Mouse (Mus musculus) heart, postnatal 0 days (tissue): ENCODE results near the gene Caml. TPM values are rescaled to one million over a fixed set of nuclear protein-coding genes. Genes with fewer than 3 reads are reported as not detected.

Experiments
- ATAC-seq: fragments of 200-750 bp; cut with Nextera tagmentation; 2 replicates; pipeline ENCODE4 v1.8.0; 2017; ENCODE audit warnings: low read depth, moderate number of reproducible peaks, moderate library complexity; ENCODE audit not compliant: insufficient read depth
- DNase-seq: peaks from one replicate; pipeline ENCODE4 v3.0.0-alpha.2; 2016; ENCODE audit warnings: low spot score
- H3K27ac ChIP-seq: fragments of 300-500 bp; sonication (generic); 2 replicates; pipeline ENCODE4 v1.5.1; 2014; ENCODE audit warnings: low read depth, mild to moderate bottlenecking
- H3K27me3 ChIP-seq: fragments of 300-500 bp; sonication (generic); 2 replicates; pipeline ENCODE4 v1.6.1; 2014; ENCODE audit warnings: low read length, mixed read lengths; ENCODE audit not compliant: control insufficient read depth, insufficient read depth
- H3K36me3 ChIP-seq: fragments of 300-500 bp; sonication (generic); replicated peaks from 2 replicates; pipeline ENCODE4 v1.6.1; 2014; ENCODE audit warnings: low read length, mixed read lengths; ENCODE audit not compliant: control insufficient read depth, insufficient read depth
- H3K4me1 ChIP-seq: fragments of 300-500 bp; sonication (generic); 2 replicates; pipeline ENCODE4 v1.6.1; 2014; ENCODE audit warnings: antibody characterized with exemption; ENCODE audit not compliant: control insufficient read depth, insufficient read depth
- H3K4me2 ChIP-seq: fragments of 300-500 bp; sonication (generic); 2 replicates; pipeline ENCODE4 v1.6.1; 2014; ENCODE audit warnings: low read depth, mild to moderate bottlenecking, low read length, moderate library complexity
- H3K4me3 ChIP-seq: fragments of 300-500 bp; sonication (generic); 2 replicates; pipeline ENCODE4 v1.5.1; 2014; ENCODE audit warnings: low read depth, low read length
- H3K9ac ChIP-seq: fragments of 300-500 bp; sonication (generic); replicated peaks from 2 replicates; pipeline ENCODE4 v1.6.1; 2014; ENCODE audit warnings: low read depth, low read length, mixed read lengths
- H3K9me3 ChIP-seq: fragments of 300-500 bp; sonication (generic); replicated peaks from 2 replicates; pipeline ENCODE4 v1.6.1; 2016; ENCODE audit warnings: low read length; ENCODE audit not compliant: control insufficient read depth
- CTCF ChIP-seq: IDR thresholded peaks from 2 replicates; pipeline ENCODE4 v1.5.1; 2016; ENCODE audit warnings: antibody characterized with exemption, control low read depth, low read depth
- EP300 ChIP-seq: IDR thresholded peaks from 2 replicates; pipeline ENCODE4 v1.6.1; 2016; ENCODE audit warnings: antibody characterized with exemption, low read depth
- WGBS: fragments of 180-500 bp; shearing (Covaris S2); extraction: QIAGEN DNeasy Blood & Tissue Kit; methylation state at CpG from one replicate; pipeline ENCODE4 v1.1.7; 2014; 5-methylcytosine and 5-hydroxymethylcytosine counted together
- polyA plus RNA-seq: library from polyadenylated mRNA; unstranded; fragments of >200 nt; fragmentation: Nextera tagmentation; extraction: Ambion mirVana; gene quantifications from 2 replicates; pipeline ENCODE4 v1.2.1, GENCODE M21; 2015
- total RNA-seq: library from RNA; depleted of rRNA; stranded (reverse); fragments of >200 nt; gene quantifications from 2 replicates; pipeline ENCODE4 v1.2.3, GENCODE M21; 2014; ENCODE audit warnings: low replicate concordance; rRNA removed

The Caml gene
- total and polyA plus RNA-seq, 2 experiments from 2014 or later: 17.9 to 30.9 TPM

DNA sequence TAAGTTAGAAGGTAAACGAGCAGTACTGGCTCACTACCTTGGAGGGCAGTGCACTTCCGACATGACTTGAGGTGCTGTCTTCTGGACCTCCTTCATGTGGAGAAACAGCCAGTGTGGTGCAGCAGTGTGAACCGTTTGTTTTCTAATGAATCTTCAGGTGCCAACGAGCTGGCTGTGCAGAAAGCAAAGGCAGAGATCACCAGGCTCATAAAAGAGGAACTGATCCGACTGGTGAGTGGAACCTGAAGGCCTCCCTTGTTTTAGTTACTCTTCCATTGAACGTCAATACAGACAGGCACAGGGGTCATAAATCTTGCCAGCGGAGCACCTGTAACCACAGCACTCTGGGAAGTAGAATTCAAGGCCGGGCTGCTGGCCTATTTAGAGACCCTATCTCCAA lies 54.6 kb downstream of the Caml start:
- Histone ChIP-seq H3K9ac (no peak overlapping the region), H3K4me1 (no peaks in the 10 kb centered on the region), H3K9me3 (no peaks in the 10 kb centered on the region), H3K4me2 (no peak overlapping the region), H3K27me3 (no peaks in the 10 kb centered on the region), H3K36me3 (peaks cover 73% of the 10 kb centered on the region), H3K4me3 (no peak overlapping the region), H3K27ac (no peak overlapping the region)
- 81% methylated on average over 8 of the region's 8 CpGs for WGBS
- ATAC-seq (no peak), DNase-seq (no peak)
- no peak for TF ChIP-seq CTCF
- no peak for TF ChIP-seq EP300

Other genes with a start within 250 kb of the Caml start
- not detected in 2 replicates for gene Slc34a1, start 224.8 kb upstream of the Caml start, total RNA-seq
- gene Slc34a1, start 224.8 kb upstream of the Caml start, polyA plus RNA-seq: not detected in 2 replicates
- not detected in 2 replicates for gene Pfn3, start 207.8 kb upstream of the Caml start, total RNA-seq
- gene Pfn3, start 207.8 kb upstream of the Caml start, polyA plus RNA-seq: not detected in 2 replicates
- gene F12, start 196.2 kb upstream of the Caml start, total RNA-seq: 0.12 TPM in 1 of 2 replicates, not detected in the other
- not detected in 2 replicates for gene F12, start 196.2 kb upstream of the Caml start, polyA plus RNA-seq
- gene Grk6, start 177.9 kb upstream of the Caml start, total RNA-seq: 27.2 and 44.4 TPM in 2 replicates
- gene Grk6, start 177.9 kb upstream of the Caml start, polyA plus RNA-seq: 10.7 TPM in 2 replicates
- gene Prr7, start 158.7 kb upstream of the Caml start, total RNA-seq: 3.6 and 8.2 TPM in 2 replicates
- gene Prr7, start 158.7 kb upstream of the Caml start, polyA plus RNA-seq: 0.08 TPM in 1 of 2 replicates, not detected in the other
- gene Dbn1, start 134.9 kb upstream of the Caml start, total RNA-seq: 38.5 and 46.0 TPM in 2 replicates
- 30.2 and 30.9 TPM in 2 replicates for gene Dbn1, start 134.9 kb upstream of the Caml start, polyA plus RNA-seq
- 134 and 186 TPM in 2 replicates for gene Pdlim7, start 109.3 kb upstream of the Caml start, total RNA-seq
- gene Pdlim7, start 109.3 kb upstream of the Caml start, polyA plus RNA-seq: 190 and 210 TPM in 2 replicates
- 2.7 and 2.8 TPM in 2 replicates for gene Dok3, start 93.7 kb upstream of the Caml start, total RNA-seq
- 0.95 and 1.4 TPM in 2 replicates for gene Dok3, start 93.7 kb upstream of the Caml start, polyA plus RNA-seq
- 25.3 and 30.4 TPM in 2 replicates for gene Ddx41, start 86.3 kb upstream of the Caml start, total RNA-seq
- 16.3 and 17.3 TPM in 2 replicates for gene Ddx41, start 86.3 kb upstream of the Caml start, polyA plus RNA-seq
- 17.7 and 19.6 TPM in 2 replicates for gene Fam193b, start 51.9 kb upstream of the Caml start, total RNA-seq
- gene Fam193b, start 51.9 kb upstream of the Caml start, polyA plus RNA-seq: 9.5 and 10.3 TPM in 2 replicates
- 22.0 and 50.3 TPM in 2 replicates for gene Tmed9, start 49.3 kb upstream of the Caml start, total RNA-seq
- gene Tmed9, start 49.3 kb upstream of the Caml start, polyA plus RNA-seq: 78.6 and 82.0 TPM in 2 replicates
- gene B4galt7, start 23.1 kb upstream of the Caml start, total RNA-seq: 24.5 and 37.6 TPM in 2 replicates
- gene B4galt7, start 23.1 kb upstream of the Caml start, polyA plus RNA-seq: 15.7 and 17.3 TPM in 2 replicates
- 8.9 and 10.6 TPM in 2 replicates for gene Ddx46, start 12.0 kb downstream of the Caml start, total RNA-seq
- 13.1 and 14.3 TPM in 2 replicates for gene Ddx46, start 12.0 kb downstream of the Caml start, polyA plus RNA-seq
- gene B230219D22Rik, start 70.1 kb downstream of the Caml start, total RNA-seq: 95.1 and 118 TPM in 2 replicates
- gene B230219D22Rik, start 70.1 kb downstream of the Caml start, polyA plus RNA-seq: 34.8 and 36.0 TPM in 2 replicates
- 49.1 and 69.1 TPM in 2 replicates for gene Txndc15, start 91.6 kb downstream of the Caml start, total RNA-seq
- gene Txndc15, start 91.6 kb downstream of the Caml start, polyA plus RNA-seq: 65.0 and 65.8 TPM in 2 replicates
- gene Pcbd2, start 104.4 kb downstream of the Caml start, total RNA-seq: 12.1 and 25.1 TPM in 2 replicates
- 54.7 and 63.5 TPM in 2 replicates for gene Pcbd2, start 104.4 kb downstream of the Caml start, polyA plus RNA-seq
- gene Catsper3, start 161.6 kb downstream of the Caml start, total RNA-seq: not detected in 2 replicates
- gene Catsper3, start 161.6 kb downstream of the Caml start, polyA plus RNA-seq: 0.08 and 0.11 TPM in 2 replicates
- gene Pitx1, start 213.2 kb downstream of the Caml start, total RNA-seq: 1.0 TPM in 1 of 2 replicates, not detected in the other
- not detected in 2 replicates for gene Pitx1, start 213.2 kb downstream of the Caml start, polyA plus RNA-seq